Mouse (Mus musculus) cerebellum, postnatal 10 days (tissue): ENCODE measurements around the gene Negr1.

Source experiments
- DNase-seq, 2 experiments: peaks; one replicate each; pipeline ENCODE4 v3.0.0; 2021; ENCODE audit warnings: mixed read lengths in 2 of 2

Negr1 gene

GRCm38 (mm10) chr3:157116024-157116423, 554.4 kb downstream of the Negr1 start:
- DNase-seq, result no peak

- no peak for DNase-seq
Measured at GRCm38 (mm10) chr3:157119916-157120315, 558.3 kb downstream of the Negr1 start.

- DNase-seq, result no peak
Measured at GRCm38 (mm10) chr3:157146124-157146855, 584.7 kb downstream of the Negr1 start.

- no peak for DNase-seq
Measured at GRCm38 (mm10) chr3:157154902-157155301, 593.3 kb downstream of the Negr1 start.

GRCm38 (mm10) chr3:157155513-157155912, 593.9 kb downstream of the Negr1 start:
- DNase-seq, result no peak

- no peak for DNase-seq
Measured at GRCm38 (mm10) chr3:157164840-157165595, 603.4 kb downstream of the Negr1 start.

- no peak for DNase-seq
Measured at GRCm38 (mm10) chr3:157181975-157182374, 620.4 kb downstream of the Negr1 start.

- DNase-seq, result peak; percentile 51 to 56
Measured at GRCm38 (mm10) chr3:157188939-157189725, 627.5 kb downstream of the Negr1 start.

- DNase-seq, result no peak
Measured at GRCm38 (mm10) chr3:157189834-157190233, 628.2 kb downstream of the Negr1 start.

- DNase-seq, result no peak
Measured at GRCm38 (mm10) chr3:157190551-157190950, 629.0 kb downstream of the Negr1 start.

GRCm38 (mm10) chr3:157192021-157192420, 630.4 kb downstream of the Negr1 start:
- no peak for DNase-seq

- no peak for DNase-seq
Measured at GRCm38 (mm10) chr3:157193141-157193540, 631.5 kb downstream of the Negr1 start.

- DNase-seq, result no peak
Measured at GRCm38 (mm10) chr3:157198659-157199058, 637.1 kb downstream of the Negr1 start.

GRCm38 (mm10) chr3:157201726-157202125, 640.1 kb downstream of the Negr1 start:
- DNase-seq, result no peak

GRCm38 (mm10) chr3:157203573-157203972, 642.0 kb downstream of the Negr1 start:
- DNase-seq, result no peak

- no peak for DNase-seq
Measured at GRCm38 (mm10) chr3:157206752-157207151, 645.2 kb downstream of the Negr1 start.

- DNase-seq, result peak; percentile 87 to 88
Measured at GRCm38 (mm10) chr3:157208966-157209365, 647.4 kb downstream of the Negr1 start.

- peak; percentile 69 to 72 for DNase-seq
Measured at GRCm38 (mm10) chr3:157209386-157209785, 647.8 kb downstream of the Negr1 start.

GRCm38 (mm10) chr3:157215937-157216719, 654.5 kb downstream of the Negr1 start:
- DNase-seq, result peak; percentile 26 to 27

GRCm38 (mm10) chr3:157217794-157218193, 656.2 kb downstream of the Negr1 start:
- DNase-seq, result no peak

- no peak for DNase-seq
Measured at GRCm38 (mm10) chr3:157224920-157225319, 663.3 kb downstream of the Negr1 start.

GRCm38 (mm10) chr3:157232723-157233122, 671.1 kb downstream of the Negr1 start:
- DNase-seq, result peak; percentile 62 to 66
